Mouse (Mus musculus) heart, embryonic 12.5 days (tissue): Measurements from ENCODE around the gene Numbl. TPM values are rescaled to one million over a fixed set of nuclear protein-coding genes. Genes with fewer than 3 reads are reported as not detected.

Experiments
- ATAC-seq: fragments of 200-750 bp; cut with Nextera tagmentation; 2 replicates; pipeline ENCODE4 v1.8.0; 2017; ENCODE audit warnings: moderate TSS enrichment, moderate library complexity; ENCODE audit not compliant: insufficient number of reproducible peaks, low FRiP score
- H3K27ac ChIP-seq: fragments of 300-500 bp; sonication (generic); 2 replicates; pipeline ENCODE4 v1.5.1; 2016; ENCODE audit warnings: mild to moderate bottlenecking, moderate library complexity; ENCODE audit not compliant: poor library complexity, severe bottlenecking
- H3K27me3 ChIP-seq: fragments of 300-500 bp; sonication (generic); replicated peaks from 2 replicates; pipeline ENCODE4 v1.6.1; 2016; ENCODE audit warnings: mild to moderate bottlenecking, moderate library complexity
- H3K36me3 ChIP-seq: fragments of 300-500 bp; sonication (generic); 2 replicates; pipeline ENCODE4 v1.6.1; 2016; ENCODE audit warnings: mild to moderate bottlenecking, moderate library complexity
- H3K4me1 ChIP-seq: fragments of 300-500 bp; sonication (generic); replicated peaks from 2 replicates; pipeline ENCODE4 v1.6.1; 2016; ENCODE audit warnings: mild to moderate bottlenecking
- H3K4me2 ChIP-seq: fragments of 300-500 bp; sonication (generic); 2 replicates; pipeline ENCODE4 v1.6.1; 2016; ENCODE audit warnings: mild to moderate bottlenecking, moderate library complexity
- H3K4me3 ChIP-seq: fragments of 300-500 bp; sonication (generic); 2 replicates; pipeline ENCODE4 v1.5.1; 2016; ENCODE audit warnings: mild to moderate bottlenecking
- H3K9ac ChIP-seq: fragments of 300-500 bp; sonication (generic); 2 replicates; pipeline ENCODE4 v1.6.1; 2016; ENCODE audit warnings: mild to moderate bottlenecking, moderate library complexity
- H3K9me3 ChIP-seq: fragments of 300-500 bp; sonication (generic); replicated peaks from 2 replicates; pipeline ENCODE4 v1.6.1; 2016; ENCODE audit warnings: mild to moderate bottlenecking, moderate library complexity
- WGBS: fragments of 180-500 bp; shearing (Covaris S2); methylation state at CpG from one replicate; pipeline ENCODE4 v1.1.7; 2016; 5-methylcytosine and 5-hydroxymethylcytosine counted together
- polyA plus RNA-seq: library from polyadenylated mRNA; unstranded; fragments of >200 nt; fragmentation: Nextera tagmentation; extraction: Ambion mirVana; gene quantifications from 2 replicates; pipeline ENCODE4 v1.2.1, GENCODE M21; 2016

The Numbl gene
- polyA plus RNA-seq, 1 experiment from 2014 or later = 11.1 TPM

- Histone ChIP-seq H3K4me3 (no peak overlapping the region), H3K9ac (no peak overlapping the region), H3K4me1 (no peaks in the 10 kb centered on the region; the same call in 1 of the 2 replicates), H3K9me3 (no peaks in the 10 kb centered on the region), H3K4me2 (no peak overlapping the region), H3K27ac (no peak overlapping the region), H3K27me3 (no peaks in the 10 kb centered on the region), H3K36me3 (peaks cover 74% of the 10 kb centered on the region)
- WGBS = 79% methylated on average over 4 of the region's 4 CpGs
- no peak for ATAC-seq
These were observed 16.7 kb downstream of the Numbl start for GRCm38 (mm10) chr7:27274916-27275315.

GRCm38 (mm10) chr7:27276021-27276420, 17.8 kb downstream of the Numbl start:
- peaks cover 71% of the 10 kb centered on the region for H3K36me3 ChIP-seq
- ATAC-seq = no peak

GRCm38 (mm10) chr7:27277191-27277590, 19.0 kb downstream of the Numbl start:
- Histone ChIP-seq H3K9me3 (no peaks in the 10 kb centered on the region), H3K4me2 (no peak overlapping the region), H3K36me3 (peaks cover 67% of the 10 kb centered on the region), H3K4me3 (no peak overlapping the region), H3K4me1 (no peaks in the 10 kb centered on the region; the same call in 1 of the 2 replicates), H3K9ac (no peak overlapping the region), H3K27ac (no peak overlapping the region), H3K27me3 (no peaks in the 10 kb centered on the region)
- WGBS = 85% methylated on average over 3 of the region's 3 CpGs
- no peak for ATAC-seq

More at GRCm38 (mm10) chr7:27276021-27276420, 17.8 kb downstream of the Numbl start:
- no peaks in the 10 kb centered on the region for H3K9me3 ChIP-seq
- 57% methylated on average over 7 of the region's 7 CpGs for WGBS
- H3K4me2 ChIP-seq = no peak overlapping the region
- no peak overlapping the region for H3K9ac ChIP-seq
- no peak overlapping the region for H3K4me3 ChIP-seq
- H3K27me3 ChIP-seq = no peaks in the 10 kb centered on the region
- H3K4me1 ChIP-seq = no peaks in the 10 kb centered on the region; the same call in 1 of the 2 replicates
- H3K27ac ChIP-seq = no peak overlapping the region

GRCm38 (mm10) chr7:27281717-27282116, 23.5 kb downstream of the Numbl start:
- H3K36me3 ChIP-seq = peaks cover 43% of the 10 kb centered on the region

GRCm38 (mm10) chr7:27282225-27282624, 24.0 kb downstream of the Numbl start:
- no peak overlapping the region for H3K9ac ChIP-seq
- no peak for ATAC-seq

More at GRCm38 (mm10) chr7:27281717-27282116, 23.5 kb downstream of the Numbl start:
- H3K4me1 ChIP-seq = 0 out of 2 replicates have a peak, but pooled peaks cover 8% of the 10 kb centered on the region
- no peaks in the 10 kb centered on the region for H3K9me3 ChIP-seq
- peaks cover 18% of the 10 kb centered on the region for H3K27me3 ChIP-seq
- H3K9ac ChIP-seq = no peak overlapping the region
- H3K27ac ChIP-seq = no peak overlapping the region
- WGBS = 60% methylated on average over 13 of the region's 13 CpGs
- H3K4me3 ChIP-seq = no peak overlapping the region
- ATAC-seq = no peak
- H3K4me2 ChIP-seq = no peak overlapping the region

GRCm38 (mm10) chr7:27284865-27285697, 26.8 kb downstream of the Numbl start:
- Histone ChIP-seq H3K4me3 (no peak overlapping the region), H3K4me1 (0 out of 2 replicates have a peak, but pooled peaks cover 8% of the 10 kb centered on the region), H3K36me3 (peaks cover 13% of the 10 kb centered on the region), H3K27ac (no peak overlapping the region), H3K9ac (no peak overlapping the region), H3K9me3 (no peaks in the 10 kb centered on the region), H3K4me2 (peak overlapping the region; percentile 17), H3K27me3 (peaks cover 18% of the 10 kb centered on the region)
- under 1% methylated on average over 28 of the region's 28 CpGs for WGBS
- peak; percentile 56 for ATAC-seq

More at GRCm38 (mm10) chr7:27282225-27282624, 24.0 kb downstream of the Numbl start:
- no peak overlapping the region for H3K4me3 ChIP-seq
- H3K9me3 ChIP-seq = no peaks in the 10 kb centered on the region
- H3K4me2 ChIP-seq = no peak overlapping the region
- H3K4me1 ChIP-seq = 0 out of 2 replicates have a peak, but pooled peaks cover 8% of the 10 kb centered on the region
- peaks cover 18% of the 10 kb centered on the region for H3K27me3 ChIP-seq
- H3K27ac ChIP-seq = no peak overlapping the region
- peaks cover 38% of the 10 kb centered on the region for H3K36me3 ChIP-seq
- WGBS = 76% methylated on average over 4 of the region's 4 CpGs

- ATAC-seq = 0 out of 2 replicates have a peak, but pooled peaks have one; percentile 43
- peaks cover 18% of the 10 kb centered on the region for H3K27me3 ChIP-seq
- H3K4me3 ChIP-seq = no peak overlapping the region
- H3K27ac ChIP-seq = no peak overlapping the region
- peaks cover 9% of the 10 kb centered on the region for H3K36me3 ChIP-seq
- WGBS = 5% methylated on average over 8 of the region's 8 CpGs
- H3K9ac ChIP-seq = no peak overlapping the region
- H3K4me2 ChIP-seq = peak overlapping the region; percentile 17
- no peaks in the 10 kb centered on the region for H3K9me3 ChIP-seq
- 0 out of 2 replicates have a peak, but pooled peaks cover 8% of the 10 kb centered on the region for H3K4me1 ChIP-seq
These were observed 27.4 kb downstream of the Numbl start for GRCm38 (mm10) chr7:27285698-27286066.

GRCm38 (mm10) chr7:27288732-27289131, 30.5 kb downstream of the Numbl start:
- ATAC-seq = no peak

GRCm38 (mm10) chr7:27290555-27290954, 32.3 kb downstream of the Numbl start:
- Histone ChIP-seq H3K4me1 (peaks cover 4% of the 10 kb centered on the region; the same call in 1 of the 2 replicates), H3K9ac (no peak overlapping the region), H3K36me3 (no peaks in the 10 kb centered on the region), H3K4me3 (no peak overlapping the region), H3K27me3 (0 out of 2 replicates have a peak, but pooled peaks cover under 1% of the 10 kb centered on the region), H3K27ac (no peak overlapping the region), H3K4me2 (no peak overlapping the region), H3K9me3 (peaks cover 5% of the 10 kb centered on the region; the same call in 1 of the 2 replicates)
- WGBS = 63% methylated on average over 2 of the region's 2 CpGs
- no peak for ATAC-seq

More at GRCm38 (mm10) chr7:27288732-27289131, 30.5 kb downstream of the Numbl start:
- Histone ChIP-seq H3K4me2 (no peak overlapping the region), H3K36me3 (no peaks in the 10 kb centered on the region), H3K27ac (no peak overlapping the region), H3K9me3 (peaks cover 2% of the 10 kb centered on the region; the same call in 1 of the 2 replicates), H3K4me1 (peaks cover 11% of the 10 kb centered on the region; the same call in 1 of the 2 replicates), H3K9ac (no peak overlapping the region), H3K4me3 (no peak overlapping the region), H3K27me3 (peaks cover 18% of the 10 kb centered on the region)
- 84% methylated on average over 7 of the region's 7 CpGs for WGBS

- Histone ChIP-seq H3K27ac (no peak overlapping the region), H3K4me2 (no peak overlapping the region)
- no peak for ATAC-seq
These were observed 33.7 kb downstream of the Numbl start for GRCm38 (mm10) chr7:27291795-27292466.

GRCm38 (mm10) chr7:27295956-27296355, 37.7 kb downstream of the Numbl start:
- 69% methylated on average over 4 of the region's 4 CpGs for WGBS
- Histone ChIP-seq H3K36me3 (no peaks in the 10 kb centered on the region), H3K27ac (no peak overlapping the region), H3K9ac (no peak overlapping the region), H3K9me3 (peaks cover 8% of the 10 kb centered on the region; the same call in 1 of the 2 replicates), H3K27me3 (no peaks in the 10 kb centered on the region), H3K4me3 (no peak overlapping the region), H3K4me1 (peaks cover 3% of the 10 kb centered on the region; the same call in 1 of the 2 replicates), H3K4me2 (no peak overlapping the region)
- no peak for ATAC-seq

More at GRCm38 (mm10) chr7:27291795-27292466, 33.7 kb downstream of the Numbl start:
- Histone ChIP-seq H3K4me3 (no peak overlapping the region), H3K9me3 (peaks cover 5% of the 10 kb centered on the region; the same call in 1 of the 2 replicates), H3K4me1 (peaks cover 3% of the 10 kb centered on the region; the same call in 1 of the 2 replicates), H3K9ac (no peak overlapping the region), H3K36me3 (no peaks in the 10 kb centered on the region), H3K27me3 (no peaks in the 10 kb centered on the region)
- WGBS = 49% methylated on average over 12 of the region's 12 CpGs
